Mouse (Mus musculus): ENCODE measurements around the gene Cdadc1.

GRCm38 (mm10) chr14:59546162-59546880, 51.4 kb downstream of the Cdadc1 start:
- TF ChIP-seq CTCF (IDR thresholded peaks at IDR 0.05; ENCODE audit: low read depth, low read length) (no peak), EP300 (IDR thresholded peaks at IDR 0.05; ENCODE audit: insufficient read depth, low read depth, low read length) (no peak)

Data from ES-Bruce4 (cell line).